Mouse (Mus musculus): ENCODE results near the gene St13. TPM values are rescaled to one million over a fixed set of nuclear protein-coding genes. Genes with fewer than 3 reads are reported as not detected.

The St13 gene
- total RNA-seq, 2 experiments from 2014 or later: 177 to 181 TPM

DNA sequence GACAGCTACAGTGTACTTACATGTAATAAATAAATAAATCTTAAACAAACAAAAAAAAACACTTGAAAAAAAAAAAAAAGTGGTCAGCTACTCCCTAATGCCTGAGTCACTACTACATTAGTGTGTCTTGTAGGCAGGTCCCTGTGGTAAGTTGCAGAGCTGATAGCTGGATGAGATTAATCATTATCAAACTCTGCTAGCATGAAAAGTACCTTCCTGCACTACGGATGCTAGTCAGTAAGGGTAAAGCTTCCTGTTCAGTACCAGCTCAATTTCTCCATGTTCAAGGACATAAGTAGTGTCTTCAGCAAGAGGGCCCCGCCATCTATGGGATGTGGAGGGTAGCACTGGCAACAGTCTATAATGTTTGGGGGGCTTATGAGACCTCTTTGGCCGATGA is 85.9 kb downstream of the St13 start:
- no peak for DNase-seq

Other genes starting within 250 kb of the St13 start
- gene Mrtfa, start 209.3 kb downstream of the St13 start, total RNA-seq (2021): 100 to 1,000 TPM in 1 of 2 experiments, 10 to 100 TPM in 1; 96.1 to 121 TPM
- 10 to 100 TPM; 22.7 to 25.0 TPM for gene Mchr1, start 164.6 kb downstream of the St13 start, total RNA-seq (2021)
- gene Slc25a17, start 39.3 kb downstream of the St13 start, total RNA-seq (2021): 10 to 100 TPM; 39.8 to 44.0 TPM
- 10 to 100 TPM; 17.3 to 18.0 TPM for gene Xpnpep3, start 61 bp upstream of the St13 start, total RNA-seq (2021)
- not detected for gene Dnajb7, start 8.2 kb upstream of the St13 start, total RNA-seq (2021)
- gene Rbx1, start 66.2 kb upstream of the St13 start, total RNA-seq (2021): 100 to 1,000 TPM; 137 TPM
- 10 to 100 TPM; 67.8 to 76.0 TPM for gene Ep300, start 185.3 kb upstream of the St13 start, total RNA-seq (2021)

Measured in layer of hippocampus, postnatal 36 days (tissue).